Mouse (Mus musculus) megakaryocyte, embryonic 14.5 days (primary cell): ENCODE measurements around the gene Elf5.

Source experiments
- FLI1 ChIP-seq: IDR thresholded peaks from 2 replicates; pipeline ENCODE4 v1.6.1; 2012; ENCODE audit warnings: low read length, inconsistent platforms, mixed read lengths
- GATA1 ChIP-seq: IDR thresholded peaks from 3 replicates; pipeline ENCODE4 v1.6.1; 2012; ENCODE audit warnings: mixed read lengths, low read length, inconsistent platforms, borderline replicate concordance

DNA sequence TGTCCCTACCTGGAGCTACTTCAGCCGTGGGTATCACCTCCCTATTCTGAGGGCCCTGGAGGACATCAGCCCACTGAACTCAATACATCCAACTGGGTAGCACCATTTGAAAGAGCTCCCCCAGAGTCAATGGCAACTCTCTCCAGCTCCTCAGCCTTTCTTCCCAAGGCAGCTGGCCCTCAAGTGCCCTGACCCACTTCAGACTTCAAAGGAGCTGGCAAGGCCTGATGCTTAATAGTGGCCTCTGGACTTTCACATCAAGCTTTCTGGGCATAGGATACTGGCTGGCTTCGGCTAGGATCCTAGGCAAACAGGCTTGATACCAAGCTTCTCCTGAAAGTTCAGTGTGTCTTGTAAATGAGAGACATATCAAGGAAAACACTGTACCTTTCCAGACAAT lies 23.6 kb downstream of the Elf5 start:
- TF ChIP-seq GATA1 (no peak), FLI1 (no peak)
